Mouse (Mus musculus): ENCODE data around the gene Ccr2.
A peak's percentile ranks its signal among the peaks of the same experiment; 100 is the strongest.
"Not testable (repeated sequence)": the region's sequence is repeated elsewhere in the genome, so short reads cannot be mapped to it uniquely, and the experiment has no call there.

Gene Ccr2

DNA sequence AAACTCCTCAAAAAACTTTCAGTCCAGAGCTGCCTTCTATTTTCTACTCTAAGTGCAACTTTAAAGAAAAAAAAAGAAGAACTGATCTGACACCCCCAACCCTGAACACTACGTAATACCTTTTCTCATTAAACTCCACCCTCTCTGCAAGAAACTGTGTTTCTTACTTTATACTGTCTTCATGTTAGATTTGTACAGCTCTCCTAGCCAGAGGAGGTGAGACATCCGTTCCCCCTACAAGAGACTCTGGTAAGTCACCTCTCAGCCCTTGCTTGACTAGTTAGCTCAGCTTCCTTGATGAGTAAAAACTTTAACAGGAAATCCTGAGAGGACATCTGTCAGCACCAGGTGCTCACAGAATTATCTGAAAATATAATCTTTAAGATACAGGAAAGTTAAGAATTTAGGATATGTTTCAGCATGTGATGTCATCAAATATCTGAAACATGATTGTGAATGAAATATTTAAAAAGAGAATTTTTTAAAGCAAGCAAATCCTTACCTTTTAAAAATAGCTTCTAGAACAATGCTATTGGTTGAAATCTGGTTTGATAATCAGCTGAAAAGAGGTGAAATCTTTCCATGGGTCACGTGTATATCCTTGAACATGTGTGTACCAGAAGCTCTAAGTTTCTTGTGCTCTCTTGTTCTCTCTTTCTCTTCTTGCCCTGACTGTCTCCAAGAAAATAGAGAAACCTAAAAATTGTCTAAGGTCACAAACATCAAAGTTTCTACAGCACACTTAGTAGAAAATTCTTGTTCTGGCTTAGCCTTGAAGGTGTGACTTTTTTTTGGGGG, 19.8 kb downstream of the Ccr2 start, which contains the start of gene Ccr5:
Gene Ccr5 (plus strand): TSS at position 157 of the 798 bp plus-strand sequence.
- DNase-seq, result no peak

DNA sequence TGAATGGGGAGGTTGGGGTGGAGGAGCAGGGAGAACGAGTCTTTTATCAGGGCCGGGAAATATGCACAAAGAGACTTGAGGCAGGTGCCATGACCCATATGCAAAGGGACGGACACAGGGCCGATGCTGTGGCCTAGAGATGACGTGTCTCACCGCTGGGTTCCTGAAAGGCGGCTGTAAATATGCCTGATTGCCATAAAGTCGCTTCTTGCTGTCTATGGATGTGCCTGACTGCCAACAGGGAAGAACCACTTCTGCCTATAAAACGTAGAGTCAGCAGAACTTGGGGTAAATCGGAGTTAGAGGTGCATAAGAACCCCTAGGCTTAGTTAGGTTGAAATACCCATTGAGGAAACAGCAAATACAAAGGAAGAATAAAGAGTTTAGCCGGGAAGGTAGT, 23.8 kb downstream of the Ccr2 start:
- no peak for DNase-seq

DNA sequence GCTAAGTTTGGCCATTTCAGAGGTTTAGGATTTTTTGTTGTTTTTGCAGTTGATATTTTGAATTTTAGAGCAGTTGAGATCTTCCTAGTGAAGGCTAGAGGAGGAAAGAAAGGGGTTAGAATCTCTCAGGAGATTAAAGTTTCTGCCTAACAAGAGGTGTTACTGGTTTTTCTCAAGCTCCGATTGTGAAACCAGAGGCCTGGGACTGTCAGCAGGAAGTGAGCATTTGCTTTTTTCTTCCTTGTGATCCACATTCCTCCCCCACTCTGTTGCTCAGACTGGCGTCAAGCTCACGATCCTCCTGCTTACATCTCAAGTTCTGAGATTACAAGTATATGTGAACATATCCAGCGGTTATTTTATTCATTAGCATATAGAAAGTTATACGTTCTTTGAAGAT, 24.6 kb downstream of the Ccr2 start:
- DNase-seq, result peak; percentile 4

DNA sequence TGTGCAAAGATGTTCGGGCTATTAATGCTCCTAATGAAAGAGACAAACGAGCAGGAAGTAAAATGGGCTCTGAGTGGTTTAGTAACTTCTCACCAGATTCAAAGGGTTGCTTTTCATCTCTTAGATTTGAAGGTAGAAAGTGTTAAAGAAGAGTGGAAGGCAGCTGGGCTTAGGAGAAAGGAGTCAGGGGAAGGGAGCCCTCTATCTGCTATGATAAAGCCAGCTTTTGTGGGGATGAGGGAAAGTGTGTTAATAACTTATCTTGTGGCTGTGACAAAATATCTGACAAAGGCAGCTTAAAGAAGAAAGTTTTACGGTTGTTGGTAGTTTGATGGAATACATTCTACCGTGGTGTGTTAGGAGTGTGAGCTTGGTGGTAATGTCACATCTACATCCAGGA, 25.7 kb downstream of the Ccr2 start:
- DNase-seq, result no peak

DNA sequence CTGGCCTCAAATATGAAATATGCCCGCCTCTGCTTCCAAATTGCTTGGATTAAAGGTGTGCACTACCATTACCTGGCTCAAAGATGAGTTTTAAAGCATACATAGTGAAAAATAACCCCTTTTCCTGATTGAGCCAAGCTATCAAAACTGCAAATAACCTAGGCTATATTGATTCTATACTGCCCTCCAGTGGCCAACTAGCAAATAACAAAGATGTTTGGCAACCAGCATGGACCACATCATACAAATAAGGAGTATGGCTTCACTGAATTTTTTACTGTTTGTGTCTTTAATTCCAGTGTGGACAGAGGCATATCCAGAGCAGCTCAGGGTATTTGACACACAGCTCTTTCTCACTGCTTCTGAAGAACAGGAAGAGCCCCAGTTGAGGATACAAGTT, 26.6 kb downstream of the Ccr2 start:
- DNase-seq, result peak; percentile 53

DNA sequence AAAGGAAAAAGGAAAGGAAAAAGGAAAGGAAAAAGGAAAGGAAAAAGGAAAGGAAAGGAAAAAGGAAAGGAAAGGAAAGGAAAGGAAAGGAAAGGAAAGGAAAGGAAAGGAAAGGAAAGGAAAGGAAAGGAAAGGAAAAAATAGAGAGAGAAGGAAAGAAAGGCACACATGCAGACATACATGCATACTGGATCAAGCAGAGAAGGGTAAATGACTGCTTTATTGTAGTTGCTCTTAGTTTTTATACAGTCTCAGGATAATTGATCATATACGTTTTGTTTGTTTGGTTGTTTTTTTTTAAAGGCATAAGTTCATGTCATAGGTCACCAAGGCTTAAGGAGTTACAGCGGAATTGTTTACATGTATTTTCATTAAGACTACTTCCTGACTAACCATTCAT, 31.1 kb downstream of the Ccr2 start:
- DNase-seq, result not testable (repeated sequence)

DNA sequence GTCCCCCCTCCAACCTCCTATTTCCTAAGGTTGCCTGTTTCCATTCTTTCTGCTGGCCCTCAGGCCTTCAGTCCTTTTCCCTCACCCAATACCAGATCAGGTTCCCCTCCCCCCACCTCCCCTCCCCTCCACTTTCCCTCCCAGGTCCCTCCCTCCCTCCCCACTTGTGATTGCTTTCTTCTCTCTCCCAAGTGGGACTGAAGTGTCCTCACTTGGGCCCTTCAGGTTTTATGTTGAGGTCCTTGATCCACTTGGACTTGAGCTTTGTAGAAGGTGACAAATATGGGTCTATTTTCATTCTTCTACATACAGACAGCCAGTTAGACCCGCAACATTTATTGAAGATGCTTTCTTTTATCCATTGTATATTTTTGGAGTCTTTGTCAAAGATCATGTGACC, 33.2 kb downstream of the Ccr2 start:
- DNase-seq, result not testable (repeated sequence)

DNA sequence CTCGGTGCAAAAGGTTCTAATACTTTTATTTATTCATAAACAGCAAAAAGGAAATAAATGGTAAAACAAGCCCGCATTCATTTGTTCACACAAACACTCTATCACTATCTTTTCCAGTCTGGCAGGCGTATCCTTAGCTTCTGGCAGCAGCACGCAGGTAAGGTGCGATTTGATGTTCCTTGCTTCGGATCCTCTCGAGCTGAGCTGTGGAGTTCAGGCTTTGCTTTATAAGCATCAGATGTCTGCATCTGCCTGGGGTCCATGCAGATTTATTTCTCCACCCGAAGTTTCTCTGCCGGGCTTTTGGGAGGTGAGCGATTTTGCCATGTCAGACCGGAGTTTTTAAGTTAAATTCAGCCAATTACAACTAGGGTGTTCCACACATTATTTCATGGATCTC, 35.9 kb downstream of the Ccr2 start:
- DNase-seq, result no peak

DNA sequence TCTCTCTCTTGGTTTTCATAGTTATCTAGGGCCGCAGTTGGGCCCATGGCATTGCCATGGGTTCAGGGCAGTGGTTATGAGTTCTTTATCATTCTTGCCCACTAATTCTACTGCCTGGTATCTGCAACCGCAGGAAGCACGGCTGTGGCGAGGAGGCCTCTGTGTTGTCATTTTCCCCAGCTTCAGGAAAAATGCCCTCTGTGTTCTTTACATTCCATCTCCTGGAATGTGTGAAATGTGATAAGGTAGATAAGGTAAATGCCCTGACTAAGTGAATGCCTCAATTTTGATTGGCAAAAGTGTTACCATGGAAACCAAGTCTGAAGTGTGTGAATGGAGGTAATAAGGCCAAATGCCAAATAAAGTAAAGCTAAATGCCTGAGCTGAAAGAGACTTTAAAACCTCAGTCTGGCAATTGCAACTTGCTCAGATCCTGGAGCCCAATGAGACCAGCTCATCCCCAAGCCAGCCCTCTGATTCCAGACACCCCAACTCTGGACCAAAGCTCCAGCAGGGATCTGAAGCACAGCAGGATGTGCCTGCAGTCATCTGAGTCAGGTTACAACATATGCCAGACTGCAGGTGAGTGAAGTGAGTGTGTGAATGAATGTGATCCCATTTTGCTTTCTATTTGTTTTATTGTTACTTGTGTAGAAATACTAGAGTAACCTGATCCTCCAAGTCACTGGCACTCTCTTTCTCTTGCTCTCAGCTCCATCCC, 36.5 kb downstream of the Ccr2 start:
- no peak for DNase-seq

DNA sequence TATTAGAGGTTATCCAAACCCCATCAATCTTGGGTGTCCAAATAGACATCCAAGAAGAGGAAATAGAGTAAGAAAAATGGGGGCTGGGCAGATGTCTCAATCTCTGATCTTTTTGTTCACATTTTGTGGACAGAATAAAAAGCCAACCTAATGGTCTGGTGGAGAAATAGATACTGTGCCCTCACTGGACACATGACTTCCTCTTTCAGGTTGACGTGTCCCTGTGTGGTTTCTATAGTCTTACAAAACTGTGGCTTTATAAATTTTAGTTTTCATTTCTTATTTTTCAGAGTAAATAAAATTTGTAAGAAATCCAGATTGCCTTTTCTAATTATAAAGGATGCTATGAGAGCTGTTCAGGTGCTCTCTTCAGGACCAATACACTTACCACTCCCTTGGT, 41.9 kb downstream of the Ccr2 start:
- DNase-seq, result no peak

DNA sequence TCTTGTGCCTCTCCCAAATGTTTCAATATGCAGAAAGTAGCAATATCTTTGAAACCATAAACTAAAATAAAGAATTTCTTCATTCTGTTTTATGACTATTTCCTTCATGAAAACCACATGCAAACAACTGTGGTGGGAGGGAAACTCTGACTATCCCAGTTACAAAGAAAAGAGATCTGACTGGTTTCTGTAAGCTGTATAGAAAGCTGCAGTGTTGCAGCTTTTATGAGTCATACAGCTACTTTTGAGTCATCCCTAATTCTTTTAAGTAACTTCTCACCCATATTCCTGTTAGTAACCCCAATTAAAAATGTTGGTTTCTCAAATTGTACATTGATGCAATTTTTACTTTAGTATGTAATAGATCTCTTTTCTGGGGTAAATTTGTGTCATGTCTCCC, 44.6 kb downstream of the Ccr2 start:
- DNase-seq, result no peak
